Mouse (Mus musculus) embryonic fibroblast, embryonic 13.5 days (primary cell): ENCODE results near the gene Gm10642. TPM values are rescaled to one million over a fixed set of nuclear protein-coding genes. Genes with fewer than 3 reads are reported as not detected.

Experiments used
- H3K27ac ChIP-seq: 2 replicates; pipeline ENCODE4 v1.5.1; 2012; ENCODE audit warnings: low read length, control low read depth, inconsistent platforms; ENCODE audit not compliant: insufficient read depth
- H3K4me1 ChIP-seq: 2 replicates; pipeline ENCODE4 v1.6.1; 2011; ENCODE audit warnings: low read length; ENCODE audit not compliant: control insufficient read depth, insufficient read depth
- H3K4me3 ChIP-seq: 2 replicates; pipeline ENCODE4 v1.5.1; 2011; ENCODE audit warnings: mild to moderate bottlenecking, control low read depth, low read length; ENCODE audit not compliant: insufficient read depth
- CTCF ChIP-seq: IDR thresholded peaks from 2 replicates; pipeline ENCODE4 v1.5.1; 2011; ENCODE audit warnings: mild to moderate bottlenecking, control low read depth, low read length, moderate library complexity, borderline replicate concordance; ENCODE audit not compliant: insufficient read depth
- POLR2A ChIP-seq: IDR thresholded peaks from 2 replicates; pipeline ENCODE4 v1.6.1; 2011; ENCODE audit warnings: low read depth, mild to moderate bottlenecking, control low read depth, low read length, moderate library complexity
- polyA plus RNA-seq: library from polyadenylated mRNA; stranded (reverse); fragments of >200 nt; gene quantifications from 2 replicates; pipeline ENCODE4 v1.2.4, GENCODE M21; 2011; ENCODE audit warnings: low read depth; ENCODE audit not compliant: missing spikeins, insufficient read length

Gene Gm10642
- polyA plus RNA-seq, 1 experiment, result not detected

DNA sequence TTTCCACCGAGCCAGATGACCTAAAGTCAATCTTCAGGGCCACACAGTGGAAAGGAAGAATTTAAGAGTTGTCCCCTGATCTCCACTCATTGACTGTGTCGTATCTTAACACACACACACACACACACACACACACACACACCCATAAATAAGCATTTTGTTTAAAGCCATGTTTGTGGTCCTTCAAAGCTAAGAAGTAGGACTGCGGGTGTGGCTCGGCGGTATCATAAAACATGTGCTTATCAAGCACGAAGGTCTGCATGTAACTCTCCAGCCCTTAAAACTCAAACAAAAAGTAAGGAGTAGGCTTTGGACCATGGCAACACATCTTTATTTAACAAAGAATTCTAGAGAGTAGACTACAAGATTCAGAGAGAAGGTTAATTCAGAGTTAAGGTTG is 14.3 kb downstream of the Gm10642 start:
- no peaks in the 10 kb centered on the region for H3K4me1 ChIP-seq
- H3K27ac ChIP-seq, result no peak overlapping the region
- TF ChIP-seq POLR2A, result no peak
- no peak for TF ChIP-seq CTCF
- no peak overlapping the region for H3K4me3 ChIP-seq

- TF ChIP-seq POLR2A (no peak), CTCF (no peak)
- H3K4me1 ChIP-seq, result no peaks in the 10 kb centered on the region
Measured at GRCm38 (mm10) chr9:70671278-70671677, 15.2 kb downstream of the Gm10642 start.

DNA sequence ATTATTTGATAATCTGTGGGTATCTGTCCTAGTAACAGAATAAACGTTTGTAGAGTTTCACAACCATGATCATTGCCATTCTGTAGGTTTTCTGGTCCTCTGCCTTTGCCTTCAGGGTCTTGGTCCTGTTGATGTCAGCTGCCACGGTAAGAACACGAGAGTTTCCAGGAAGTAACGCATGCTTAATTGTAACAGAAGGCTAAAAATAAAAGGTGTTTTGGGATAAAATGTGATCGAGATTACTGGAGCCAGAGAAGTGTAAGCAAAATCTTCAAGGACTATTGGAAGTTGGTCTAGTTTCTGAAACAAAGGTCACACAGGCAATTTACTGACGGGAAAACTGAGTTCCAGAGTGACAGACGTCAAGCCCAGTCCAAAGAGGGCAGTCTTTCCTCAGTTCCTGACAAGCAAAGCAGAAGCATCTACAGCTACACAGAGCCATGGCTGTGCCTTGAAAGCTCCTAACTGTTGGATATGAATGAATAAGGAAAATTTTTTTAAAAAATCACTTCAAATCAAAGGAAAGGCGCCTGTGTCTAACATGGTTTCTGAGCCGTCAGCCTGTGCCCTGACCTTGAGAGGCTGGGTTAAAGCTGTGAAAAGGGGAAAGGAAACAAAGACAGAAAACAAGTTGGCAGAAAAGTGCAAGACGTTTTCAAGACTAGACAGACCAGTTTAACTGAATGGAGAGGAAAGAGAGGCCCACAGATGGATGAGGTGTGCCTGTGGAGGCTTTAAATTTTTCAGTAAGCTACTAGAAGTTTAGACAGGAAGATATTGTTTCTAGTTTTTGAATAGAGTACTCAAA is 15.9 kb downstream of the Gm10642 start:
- Histone ChIP-seq H3K4me3 (no peak overlapping the region), H3K27ac (no peak overlapping the region)
- peak; percentile 6; the same call in 1 of the 2 replicates for TF ChIP-seq CTCF
- TF ChIP-seq POLR2A, result no peak

More at GRCm38 (mm10) chr9:70671278-70671677, 15.2 kb downstream of the Gm10642 start:
- H3K27ac ChIP-seq, result no peak overlapping the region
- H3K4me3 ChIP-seq, result no peak overlapping the region

DNA sequence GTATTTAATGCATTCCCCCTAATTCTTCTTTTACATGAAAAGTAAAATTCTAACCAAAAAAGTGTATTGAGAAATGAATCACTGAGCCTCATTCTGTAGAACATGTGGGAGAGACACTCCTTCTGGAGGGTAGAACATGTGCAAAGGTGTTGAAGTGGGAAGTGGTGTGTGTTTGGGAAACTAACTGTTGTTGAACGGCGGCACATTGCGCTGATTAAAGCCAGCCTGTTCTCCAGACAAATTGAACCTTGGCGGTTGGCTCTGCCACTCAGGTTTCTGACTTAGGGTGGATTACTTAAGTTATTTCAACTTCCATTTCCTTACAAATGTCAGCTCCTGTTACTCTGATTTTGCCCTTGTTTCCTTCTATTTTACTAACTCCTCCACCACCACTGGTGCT is 17.6 kb downstream of the Gm10642 start:
- Histone ChIP-seq H3K4me3 (no peak overlapping the region), H3K4me1 (no peaks in the 10 kb centered on the region), H3K27ac (no peak overlapping the region)
- no peak for TF ChIP-seq CTCF
- TF ChIP-seq POLR2A, result no peak

More for the DNA sequence above, 15.9 kb downstream of the Gm10642 start:
- H3K4me1 ChIP-seq, result no peaks in the 10 kb centered on the region

DNA sequence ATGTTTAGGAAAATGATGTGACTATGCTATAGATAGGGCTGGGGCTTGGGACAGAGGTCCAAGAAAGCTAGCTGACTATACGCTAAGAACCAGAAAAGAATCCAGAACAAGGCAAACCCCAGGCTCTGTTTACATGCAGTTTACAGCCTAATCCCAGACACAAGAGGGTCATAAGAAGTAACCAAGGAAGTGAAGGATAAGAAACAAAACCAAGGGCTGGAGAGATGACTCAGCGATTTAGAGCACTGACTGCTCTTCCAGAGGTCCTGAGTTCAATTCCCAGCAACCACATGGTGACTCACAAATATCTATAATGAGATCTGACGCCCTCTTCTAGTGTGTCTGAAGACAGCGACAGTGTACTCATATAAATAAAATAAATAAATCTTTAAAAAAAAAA is 19.1 kb downstream of the Gm10642 start:
- no peaks in the 10 kb centered on the region for H3K4me1 ChIP-seq
- TF ChIP-seq POLR2A, result no peak
- no peak for TF ChIP-seq CTCF
- no peak overlapping the region for H3K4me3 ChIP-seq
- no peak overlapping the region for H3K27ac ChIP-seq

DNA sequence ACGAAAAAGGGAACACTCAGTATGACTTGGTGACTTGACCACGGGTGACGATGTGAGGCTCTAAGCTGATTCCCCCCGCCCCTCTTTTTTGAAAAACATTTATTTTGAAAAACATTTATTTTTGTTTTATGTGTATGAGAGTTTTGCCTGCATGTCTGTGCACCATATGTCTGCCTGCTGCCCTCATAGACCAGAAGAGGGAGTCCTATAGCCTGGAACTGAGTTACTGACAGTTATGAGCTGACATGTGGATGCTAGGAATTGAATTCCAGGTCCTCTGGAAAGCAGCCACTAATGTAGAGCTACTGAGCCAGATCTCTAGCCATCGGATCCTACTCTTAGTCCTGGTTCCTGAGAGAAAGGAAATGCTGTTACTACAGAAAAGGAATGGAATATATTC is 19.9 kb downstream of the Gm10642 start:
- H3K4me1 ChIP-seq, result no peaks in the 10 kb centered on the region
- H3K27ac ChIP-seq, result no peak overlapping the region
- H3K4me3 ChIP-seq, result no peak overlapping the region
- TF ChIP-seq POLR2A (no peak), CTCF (no peak)

- H3K4me3 ChIP-seq, result peak within 1 kb of the TSS; percentile 83
- H3K4me1 ChIP-seq, result peaks cover 7% of the 10 kb centered on the region; the same call in 1 of the 2 replicates
- TF ChIP-seq CTCF (no peak), POLR2A (peak; percentile 92)
- H3K27ac ChIP-seq, result peak within 1 kb of the TSS; percentile 79
Measured at GRCm38 (mm10) chr9:70678682-70679131, 22.7 kb downstream of the Gm10642 start, which contains the start of gene Adam10. Gene Adam10 (plus strand): TSS chr9:70678997.

DNA sequence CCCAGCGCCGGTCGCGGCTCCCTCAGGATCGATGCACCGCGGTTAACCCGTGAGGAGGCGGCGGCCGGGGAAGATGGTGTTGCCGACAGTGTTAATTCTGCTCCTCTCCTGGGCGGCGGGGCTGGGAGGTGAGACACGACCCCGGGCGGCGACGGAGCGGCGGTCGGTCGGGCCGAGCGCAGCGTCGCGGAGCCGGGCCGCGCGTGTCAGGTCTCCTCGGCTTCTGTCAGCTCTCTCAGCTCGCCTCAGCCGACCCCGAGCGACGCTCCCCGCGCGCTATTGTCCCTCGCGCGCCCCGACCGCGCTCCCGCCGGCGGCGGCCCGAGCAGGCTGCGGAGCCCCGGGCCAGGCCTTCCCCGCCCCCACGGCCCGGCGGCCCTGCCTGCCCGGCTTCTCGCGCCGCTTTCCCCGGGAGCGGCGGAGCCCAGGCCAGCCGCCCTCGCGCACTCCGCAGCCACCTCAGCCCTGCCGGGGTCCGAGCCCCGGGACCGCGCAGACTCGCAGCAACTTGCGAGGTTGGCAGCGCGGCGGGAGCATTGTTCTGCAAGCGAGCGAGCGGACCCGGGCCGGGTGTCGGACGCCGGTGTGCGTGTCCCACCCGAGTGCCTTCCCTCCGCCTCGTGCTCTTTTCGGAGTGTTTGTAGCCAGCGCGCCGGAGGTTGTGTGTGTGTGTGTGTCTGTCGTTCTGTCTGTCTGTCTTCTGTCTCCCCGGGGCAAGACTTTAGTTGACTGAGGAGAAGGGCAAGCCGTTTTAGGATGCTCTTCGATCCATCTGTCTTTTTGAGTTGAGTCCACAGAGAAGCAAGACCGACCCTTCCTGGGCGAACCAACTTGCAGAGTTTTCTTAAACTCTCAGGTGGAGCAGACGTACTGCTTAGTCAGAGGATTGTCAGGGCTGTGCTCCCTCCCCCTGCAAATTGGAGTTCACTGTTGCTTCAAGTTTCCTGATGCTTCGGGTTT is 23.4 kb downstream of the Gm10642 start:
- Histone ChIP-seq H3K4me3 (peak overlapping the region; percentile 83), H3K27ac (peak overlapping the region; percentile 79), H3K4me1 (peaks cover 7% of the 10 kb centered on the region; the same call in 1 of the 2 replicates)
- TF ChIP-seq CTCF, result no peak
- peak; percentile 29; the same call in 1 of the 2 replicates for TF ChIP-seq POLR2A

GRCm38 (mm10) chr9:70682202-70682601 is 26.2 kb downstream of the Gm10642 start:
- Histone ChIP-seq H3K27ac (no peak overlapping the region), H3K4me3 (no peak overlapping the region), H3K4me1 (peaks cover 7% of the 10 kb centered on the region; the same call in 1 of the 2 replicates)
- no peak for TF ChIP-seq POLR2A
- TF ChIP-seq CTCF, result no peak

DNA sequence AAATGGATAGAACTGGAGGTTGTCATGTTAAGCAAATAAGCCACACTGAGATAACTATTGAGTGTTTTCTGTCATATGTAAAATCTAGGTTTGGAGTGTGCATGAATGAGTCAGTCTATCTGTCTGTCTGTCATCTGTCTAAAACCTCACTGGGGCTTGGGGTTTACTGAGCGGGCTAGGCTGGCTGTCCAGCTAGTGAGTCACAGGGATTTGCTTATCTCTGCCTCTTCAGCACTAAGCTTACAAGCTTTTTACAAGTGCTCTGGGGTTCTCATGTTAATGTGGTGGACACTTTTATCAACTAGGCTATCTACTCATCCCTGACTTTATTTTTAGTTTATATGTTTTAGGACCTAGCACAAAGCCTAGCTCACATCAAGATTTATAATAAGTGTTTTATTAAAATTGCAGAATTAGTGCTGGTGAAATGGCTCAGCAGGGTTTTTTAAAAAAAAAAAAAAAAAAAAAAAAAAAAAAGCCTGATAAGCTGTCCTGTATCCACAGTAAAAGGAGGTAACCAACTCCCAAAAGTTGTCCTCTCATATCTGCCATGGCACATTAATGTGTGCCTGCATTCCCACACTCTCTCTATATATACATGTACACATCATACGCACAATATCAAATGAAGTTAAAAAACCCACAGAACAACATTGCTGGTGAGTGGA is 32.4 kb downstream of the Gm10642 start:
- Histone ChIP-seq H3K4me3 (no peak overlapping the region), H3K4me1 (no peaks in the 10 kb centered on the region), H3K27ac (no peak overlapping the region)
- TF ChIP-seq CTCF (no peak), POLR2A (no peak)
